Mouse (Mus musculus): ENCODE data around the gene 1700017B05Rik.
"Not testable (repeated sequence)": the region's sequence is repeated elsewhere in the genome, so short reads cannot be mapped to it uniquely, and the experiment has no call there.

1700017B05Rik gene

DNA sequence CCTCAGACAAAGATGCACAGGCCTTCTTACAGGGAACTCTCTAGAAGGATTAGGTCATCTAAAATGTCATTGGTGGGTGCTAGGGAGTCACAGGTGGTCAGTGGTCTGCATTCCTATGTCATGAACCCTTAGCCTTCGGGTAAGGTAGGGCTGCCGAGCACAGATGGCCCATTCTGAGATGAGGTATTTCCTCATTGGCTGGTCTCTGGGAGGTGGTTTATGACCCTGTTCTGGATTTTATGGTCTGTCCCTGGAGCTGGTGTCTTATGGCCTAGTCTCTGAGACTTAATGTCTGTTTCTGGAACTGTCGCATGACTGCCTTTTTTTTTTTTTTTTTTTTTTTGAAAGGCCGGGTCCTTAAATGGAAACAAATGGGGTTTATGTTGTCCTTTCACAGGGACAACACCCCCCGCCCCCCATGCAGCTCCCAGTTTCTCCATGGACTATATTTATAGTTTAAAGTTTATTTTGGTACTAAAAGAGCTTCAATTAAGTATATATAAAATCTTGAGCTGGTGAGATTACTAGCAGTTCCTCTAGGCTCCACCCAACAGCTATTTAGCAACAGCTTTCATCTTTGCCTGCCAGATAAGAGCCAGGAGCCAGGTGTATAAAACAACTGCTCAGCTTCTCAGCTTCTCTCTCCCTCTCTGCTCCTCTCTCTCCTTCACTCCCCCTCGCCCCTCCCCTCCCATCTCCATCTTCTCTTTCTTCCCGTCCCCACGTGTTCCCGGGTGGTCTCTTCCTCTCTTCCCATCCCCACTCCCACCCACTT, 49.8 kb downstream of the 1700017B05Rik start:
- DNase-seq: no peak

DNA sequence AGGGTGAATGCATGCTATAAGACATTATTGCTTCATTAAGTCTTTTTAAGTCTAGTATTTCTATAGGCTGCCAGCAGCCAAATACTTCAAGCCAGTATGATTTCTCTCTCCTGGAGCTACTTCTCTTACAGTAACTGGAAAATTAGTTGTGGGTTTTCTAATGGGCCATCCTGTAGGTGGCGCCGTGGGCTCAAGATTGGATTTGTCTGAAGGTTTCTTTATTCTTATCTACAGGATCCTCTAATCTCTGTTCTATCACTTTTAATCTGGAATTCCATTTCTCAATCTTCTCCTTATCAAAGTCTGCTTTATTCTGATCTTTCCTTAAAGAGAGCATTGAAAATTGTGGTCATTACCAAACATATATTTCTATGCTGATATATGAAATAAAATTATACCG, 53.1 kb downstream of the 1700017B05Rik start:
- DNase-seq: no peak

DNA sequence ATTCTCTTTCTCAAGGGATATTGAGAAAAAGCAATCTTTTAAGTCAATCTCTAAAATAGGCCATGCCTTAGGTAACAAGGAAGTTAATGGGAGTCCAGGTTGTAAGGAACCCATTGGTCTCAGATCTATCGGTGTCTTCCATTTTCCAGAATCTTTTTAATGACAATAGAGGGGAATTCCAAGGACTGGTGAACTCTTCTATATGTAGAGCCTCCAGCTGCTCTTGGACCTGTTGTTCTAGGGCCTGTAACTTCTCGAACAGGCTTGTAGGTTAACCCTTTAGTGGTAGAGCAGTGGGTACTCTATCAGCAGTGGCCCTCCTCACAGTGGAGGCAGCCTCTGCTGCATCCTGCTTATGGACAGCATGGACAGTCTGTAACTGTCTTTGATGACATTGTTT, 55.5 kb downstream of the 1700017B05Rik start:
- DNase-seq: no peak

DNA sequence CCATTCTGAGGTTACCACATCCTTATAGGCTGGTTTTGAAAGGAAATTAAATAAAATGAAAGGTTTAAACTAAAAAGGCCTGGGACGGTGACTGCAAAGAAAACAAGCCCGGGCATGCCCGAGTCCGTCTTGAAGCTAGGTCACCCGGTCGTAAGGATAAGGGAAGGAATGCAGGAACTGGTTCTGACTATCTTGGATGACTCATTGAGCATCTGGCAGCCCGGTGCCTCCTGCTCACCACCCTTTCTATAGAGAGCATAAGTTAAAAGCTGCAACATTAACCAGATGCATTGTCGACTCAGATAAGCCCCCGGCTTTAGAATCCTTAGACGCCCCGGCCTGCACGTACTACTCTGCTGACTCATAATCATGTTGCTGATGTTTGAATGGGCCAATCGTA, 58.8 kb downstream of the 1700017B05Rik start:
- DNase-seq: not testable (repeated sequence)

Measured in cerebellum, adult 11-12 months (tissue).